Mouse (Mus musculus) limb, embryonic 15.5 days (tissue): ENCODE measurements around the gene Pycard. TPM values are rescaled to one million over a fixed set of nuclear protein-coding genes. Genes with fewer than 3 reads are reported as not detected.
A peak's percentile ranks its signal among the peaks of the same experiment; 100 is the strongest.

Source experiments
- ATAC-seq: fragments of 200-750 bp; cut with Nextera tagmentation; 2 replicates; pipeline ENCODE4 v1.8.0; 2017; ENCODE audit warnings: low read depth, moderate TSS enrichment; ENCODE audit not compliant: insufficient number of reproducible peaks, low FRiP score, low TSS enrichment
- H3K27ac ChIP-seq: fragments of 300-500 bp; sonication (generic); 2 replicates; pipeline ENCODE4 v1.5.1; 2015; ENCODE audit warnings: moderate library complexity, mild to moderate bottlenecking, inconsistent platforms
- H3K27me3 ChIP-seq: fragments of 300-500 bp; sonication (generic); 2 replicates; pipeline ENCODE4 v1.6.1; 2015; ENCODE audit warnings: inconsistent platforms
- H3K36me3 ChIP-seq: fragments of 300-500 bp; sonication (generic); 2 replicates; pipeline ENCODE4 v1.6.1; 2015; ENCODE audit warnings: inconsistent platforms
- H3K4me1 ChIP-seq: fragments of 300-500 bp; sonication (generic); 2 replicates; pipeline ENCODE4 v1.6.1; 2015; ENCODE audit warnings: inconsistent platforms
- H3K4me2 ChIP-seq: fragments of 300-500 bp; sonication (generic); 2 replicates; pipeline ENCODE4 v1.6.1; 2015; ENCODE audit warnings: mild to moderate bottlenecking, inconsistent platforms
- H3K4me3 ChIP-seq: fragments of 300-500 bp; sonication (generic); 2 replicates; pipeline ENCODE4 v1.5.1; 2015; ENCODE audit warnings: mild to moderate bottlenecking, inconsistent platforms
- H3K9ac ChIP-seq: fragments of 300-500 bp; sonication (generic); 2 replicates; pipeline ENCODE4 v1.6.1; 2015; ENCODE audit warnings: inconsistent platforms
- H3K9me3 ChIP-seq: fragments of 300-500 bp; sonication (generic); 2 replicates; pipeline ENCODE4 v1.6.1; 2016; ENCODE audit warnings: inconsistent platforms
- WGBS: fragments of 180-500 bp; shearing (Covaris S2); methylation state at CpG from one replicate; pipeline ENCODE4 v1.1.7; 2015; 5-methylcytosine and 5-hydroxymethylcytosine counted together
- polyA plus RNA-seq: library from polyadenylated mRNA; unstranded; fragments of >200 nt; fragmentation: Nextera tagmentation; extraction: Ambion mirVana; gene quantifications from 2 replicates; pipeline ENCODE4 v1.2.1, GENCODE M21; 2015

Pycard gene
- polyA plus RNA-seq, 1 experiment from 2014 or later = 150 TPM

- no peaks in the 10 kb centered on the region for H3K9me3 ChIP-seq
- H3K9ac ChIP-seq = no peak overlapping the region
- no peak overlapping the region for H3K4me2 ChIP-seq
- H3K4me1 ChIP-seq = peaks cover 15% of the 10 kb centered on the region
- H3K27ac ChIP-seq = no peak overlapping the region
- H3K27me3 ChIP-seq = no peaks in the 10 kb centered on the region
- WGBS = 55% methylated on average over 1 of the region's 1 CpGs
- no peak overlapping the region for H3K4me3 ChIP-seq
- no peak for ATAC-seq
- H3K36me3 ChIP-seq = no peaks in the 10 kb centered on the region
Observed at GRCm38 (mm10) chr7:128000068-128000950, 6.6 kb upstream of the Pycard start.

DNA sequence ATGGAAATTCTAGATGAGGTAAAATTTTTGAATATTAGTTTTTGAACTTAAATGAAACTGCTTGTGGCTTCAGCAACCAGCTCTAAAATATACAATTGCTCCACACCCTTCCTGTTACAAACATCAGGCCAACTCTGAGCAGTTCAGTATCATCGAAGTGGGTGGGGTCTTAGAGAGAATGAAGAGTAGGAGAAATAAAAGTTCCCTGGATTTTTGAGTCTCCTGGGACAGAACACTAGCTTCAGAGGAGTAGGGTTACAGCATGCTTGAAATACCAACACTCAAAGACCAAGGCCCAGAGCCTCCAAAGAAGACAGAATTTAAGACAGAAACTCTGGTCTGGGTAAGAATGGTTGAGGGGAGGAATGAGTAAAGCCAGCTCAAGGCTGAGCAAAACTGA, 5.8 kb upstream of the Pycard start:
- peaks cover 7% of the 10 kb centered on the region for H3K4me1 ChIP-seq
- WGBS = 57% methylated on average over 1 of the region's 1 CpGs
- H3K36me3 ChIP-seq = no peaks in the 10 kb centered on the region
- no peak overlapping the region for H3K4me2 ChIP-seq
- no peak overlapping the region for H3K4me3 ChIP-seq
- no peaks in the 10 kb centered on the region for H3K9me3 ChIP-seq
- H3K27me3 ChIP-seq = no peaks in the 10 kb centered on the region
- H3K27ac ChIP-seq = no peak overlapping the region
- H3K9ac ChIP-seq = no peak overlapping the region
- ATAC-seq = no peak

DNA sequence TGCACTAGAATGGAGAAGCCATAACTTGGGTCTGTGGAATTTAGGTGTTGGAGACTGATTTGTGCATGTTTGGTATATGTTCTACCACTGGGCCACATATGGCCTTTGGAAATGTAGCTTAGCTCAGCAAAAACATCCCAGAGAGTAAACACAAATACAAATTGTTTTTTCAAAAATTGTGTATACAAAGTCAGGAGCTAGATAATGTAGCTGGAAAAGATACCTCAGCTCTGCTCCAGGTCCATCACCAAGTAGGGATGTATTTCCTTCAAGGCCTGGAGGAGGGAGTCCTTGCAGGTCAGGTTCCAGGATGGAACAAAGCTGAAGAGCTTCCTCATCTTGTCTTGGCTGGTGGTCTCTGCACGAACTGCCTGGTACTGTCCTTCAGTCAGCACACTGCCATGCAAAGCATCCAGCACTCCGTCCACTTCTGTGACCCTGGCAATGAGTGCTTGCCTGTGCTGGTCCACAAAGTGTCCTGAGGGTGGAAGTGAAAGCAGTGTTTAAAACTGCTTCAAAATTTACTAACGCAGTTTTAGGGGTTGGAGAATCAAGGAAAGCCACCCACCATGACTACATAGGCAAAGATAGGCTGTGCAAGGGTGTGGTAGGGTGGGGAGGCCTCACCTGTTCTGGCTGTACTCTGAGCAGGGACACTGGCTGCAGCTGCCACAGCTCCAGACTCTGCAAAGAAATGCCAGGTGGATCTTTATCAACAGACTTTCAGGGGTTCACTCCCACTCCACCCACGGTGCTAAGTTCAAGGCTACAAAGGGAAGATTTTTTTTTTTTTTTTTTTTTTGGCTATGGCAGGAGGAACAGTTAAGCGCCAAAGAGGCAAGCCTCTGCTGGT, 953 bp downstream of the Pycard start:
- 0 out of 2 replicates have a peak, but pooled peaks have one; percentile 55 for ATAC-seq
- peaks cover 24% of the 10 kb centered on the region for H3K4me1 ChIP-seq
- H3K9ac ChIP-seq = peak overlapping the region; percentile 7; the same call in 1 of the 2 replicates
- 38% methylated on average over 5 of the region's 5 CpGs for WGBS
- peak overlapping the region; percentile 58 for H3K4me2 ChIP-seq
- H3K9me3 ChIP-seq = no peaks in the 10 kb centered on the region
- peaks cover 25% of the 10 kb centered on the region for H3K36me3 ChIP-seq
- H3K27me3 ChIP-seq = no peaks in the 10 kb centered on the region
- peak overlapping the region; percentile 43 for H3K4me3 ChIP-seq
- H3K27ac ChIP-seq = peak overlapping the region; percentile 86

- Histone ChIP-seq H3K9ac (no peak overlapping the region), H3K27ac (peak overlapping the region; percentile 17; the same call in 1 of the 2 replicates), H3K4me3 (no peak overlapping the region), H3K4me1 (peaks cover 24% of the 10 kb centered on the region), H3K9me3 (no peaks in the 10 kb centered on the region), H3K27me3 (no peaks in the 10 kb centered on the region), H3K36me3 (peaks cover 32% of the 10 kb centered on the region), H3K4me2 (0 out of 2 replicates have a peak overlapping the region, but pooled peaks have one; percentile 58)
- ATAC-seq = no peak
- WGBS = 45% methylated on average over 6 of the region's 6 CpGs
Observed at GRCm38 (mm10) chr7:127991643-127992487, 1.8 kb downstream of the Pycard start.

DNA sequence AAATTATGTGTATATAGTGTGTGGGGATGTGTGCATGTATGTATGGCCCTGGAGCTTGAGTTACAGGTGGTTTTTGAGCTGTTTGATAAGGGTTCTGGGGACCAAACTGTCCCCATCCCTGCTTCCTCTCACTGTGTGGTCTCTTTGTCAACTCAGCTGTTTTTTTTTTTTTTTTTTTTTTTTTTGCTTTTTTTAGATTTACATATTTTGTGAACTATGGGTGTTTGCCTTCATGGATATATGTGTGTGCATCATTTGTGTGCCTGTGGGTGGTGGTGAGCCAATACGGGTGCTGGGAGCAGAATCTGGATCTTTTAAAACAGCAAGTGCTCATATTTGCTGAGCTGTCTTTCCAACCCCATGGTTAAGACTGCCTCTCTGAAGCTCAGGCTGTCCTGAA, 4.8 kb downstream of the Pycard start:
- H3K36me3 ChIP-seq = peaks cover 60% of the 10 kb centered on the region
- H3K4me3 ChIP-seq = no peak overlapping the region
- H3K4me1 ChIP-seq = peaks cover 22% of the 10 kb centered on the region
- no peaks in the 10 kb centered on the region for H3K9me3 ChIP-seq
- WGBS = 74% methylated on average over 1 of the region's 1 CpGs
- 0 out of 2 replicates have a peak overlapping the region, but pooled peaks have one; percentile 4 for H3K27ac ChIP-seq
- H3K27me3 ChIP-seq = no peaks in the 10 kb centered on the region
- H3K9ac ChIP-seq = no peak overlapping the region
- no peak overlapping the region for H3K4me2 ChIP-seq
- ATAC-seq = no peak

DNA sequence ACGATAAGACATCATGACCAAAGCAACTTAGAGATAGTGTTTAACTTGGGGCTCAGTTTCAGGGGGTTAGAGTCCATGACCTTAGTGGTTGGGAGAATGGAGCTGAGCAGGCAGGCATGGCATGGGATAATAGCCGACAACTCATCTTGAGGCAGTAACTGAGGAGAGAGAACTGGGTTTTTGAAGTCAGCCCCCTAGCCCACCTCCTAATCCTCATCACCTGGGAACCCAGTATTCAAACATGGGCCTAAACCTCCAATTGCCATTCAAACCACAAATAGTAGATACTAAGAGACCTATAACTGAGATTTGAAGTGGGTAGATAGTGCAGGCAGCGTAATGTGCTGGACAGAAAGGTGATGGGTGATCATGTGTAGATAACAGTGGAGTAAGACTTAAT, 13.1 kb downstream of the Pycard start:
- Histone ChIP-seq H3K27me3 (no peaks in the 10 kb centered on the region), H3K4me1 (no peaks in the 10 kb centered on the region), H3K9me3 (no peaks in the 10 kb centered on the region), H3K27ac (no peak overlapping the region), H3K36me3 (peaks cover 92% of the 10 kb centered on the region), H3K4me2 (no peak overlapping the region), H3K9ac (no peak overlapping the region), H3K4me3 (no peak overlapping the region)
- ATAC-seq = no peak
- 92% methylated on average over 3 of the region's 3 CpGs for WGBS

DNA sequence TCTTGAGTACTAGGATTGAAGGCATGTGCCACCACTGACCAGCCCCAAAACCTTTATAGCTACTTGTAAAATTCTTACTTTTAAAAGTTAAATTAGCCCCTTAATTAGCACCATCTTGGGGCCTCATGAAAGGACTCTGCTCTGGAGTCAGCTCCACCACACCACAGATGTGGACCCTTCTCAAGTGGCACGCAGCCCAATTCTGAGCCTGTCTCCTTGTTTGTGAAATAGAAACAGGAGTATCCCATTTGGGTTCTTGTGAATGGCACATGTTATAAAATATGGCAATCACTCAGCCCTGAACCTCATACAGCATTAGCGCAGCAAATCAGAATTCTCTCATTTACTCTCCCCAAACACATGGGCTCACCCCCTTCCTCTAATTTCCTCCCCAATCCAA, 14.8 kb downstream of the Pycard start:
- Histone ChIP-seq H3K9ac (no peak overlapping the region), H3K36me3 (peaks cover 91% of the 10 kb centered on the region), H3K4me3 (no peak overlapping the region), H3K27ac (no peak overlapping the region), H3K4me1 (no peaks in the 10 kb centered on the region), H3K4me2 (no peak overlapping the region), H3K27me3 (no peaks in the 10 kb centered on the region), H3K9me3 (no peaks in the 10 kb centered on the region)
- no peak for ATAC-seq
- WGBS = 76% methylated on average over 2 of the region's 2 CpGs

DNA sequence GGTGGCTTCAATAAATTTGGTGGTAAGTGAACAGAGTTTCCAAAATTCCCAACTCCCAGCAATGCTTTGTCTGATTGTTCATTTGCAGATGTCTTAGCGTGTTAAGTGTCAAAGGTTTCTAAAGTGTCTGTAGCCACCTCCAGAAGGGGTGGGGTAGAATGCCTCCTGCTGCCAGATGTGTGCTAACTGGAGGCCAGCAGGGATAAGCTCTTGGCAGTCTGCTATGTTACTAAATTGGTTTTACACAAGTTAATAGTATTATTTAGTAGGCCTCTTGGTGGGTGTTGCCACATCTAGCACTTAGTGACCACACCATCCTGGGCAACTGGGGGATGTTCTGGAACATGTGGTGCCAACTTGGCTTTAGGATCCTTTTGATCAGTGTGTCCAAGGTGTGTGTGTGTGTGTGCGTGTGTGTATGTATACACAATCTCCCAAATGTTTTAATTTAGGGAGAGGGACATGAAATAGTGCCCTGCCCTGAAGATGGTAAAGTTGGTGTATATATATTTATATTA, 19.2 kb downstream of the Pycard start:
- no peak overlapping the region for H3K9ac ChIP-seq
- H3K4me3 ChIP-seq = no peak overlapping the region
- no peak overlapping the region for H3K4me2 ChIP-seq
- ATAC-seq = no peak
- no peaks in the 10 kb centered on the region for H3K27me3 ChIP-seq
- peaks cover 86% of the 10 kb centered on the region for H3K36me3 ChIP-seq
- H3K27ac ChIP-seq = no peak overlapping the region
- no peaks in the 10 kb centered on the region for H3K9me3 ChIP-seq
- 79% methylated on average over 2 of the region's 2 CpGs for WGBS
- peaks cover 2% of the 10 kb centered on the region for H3K4me1 ChIP-seq

DNA sequence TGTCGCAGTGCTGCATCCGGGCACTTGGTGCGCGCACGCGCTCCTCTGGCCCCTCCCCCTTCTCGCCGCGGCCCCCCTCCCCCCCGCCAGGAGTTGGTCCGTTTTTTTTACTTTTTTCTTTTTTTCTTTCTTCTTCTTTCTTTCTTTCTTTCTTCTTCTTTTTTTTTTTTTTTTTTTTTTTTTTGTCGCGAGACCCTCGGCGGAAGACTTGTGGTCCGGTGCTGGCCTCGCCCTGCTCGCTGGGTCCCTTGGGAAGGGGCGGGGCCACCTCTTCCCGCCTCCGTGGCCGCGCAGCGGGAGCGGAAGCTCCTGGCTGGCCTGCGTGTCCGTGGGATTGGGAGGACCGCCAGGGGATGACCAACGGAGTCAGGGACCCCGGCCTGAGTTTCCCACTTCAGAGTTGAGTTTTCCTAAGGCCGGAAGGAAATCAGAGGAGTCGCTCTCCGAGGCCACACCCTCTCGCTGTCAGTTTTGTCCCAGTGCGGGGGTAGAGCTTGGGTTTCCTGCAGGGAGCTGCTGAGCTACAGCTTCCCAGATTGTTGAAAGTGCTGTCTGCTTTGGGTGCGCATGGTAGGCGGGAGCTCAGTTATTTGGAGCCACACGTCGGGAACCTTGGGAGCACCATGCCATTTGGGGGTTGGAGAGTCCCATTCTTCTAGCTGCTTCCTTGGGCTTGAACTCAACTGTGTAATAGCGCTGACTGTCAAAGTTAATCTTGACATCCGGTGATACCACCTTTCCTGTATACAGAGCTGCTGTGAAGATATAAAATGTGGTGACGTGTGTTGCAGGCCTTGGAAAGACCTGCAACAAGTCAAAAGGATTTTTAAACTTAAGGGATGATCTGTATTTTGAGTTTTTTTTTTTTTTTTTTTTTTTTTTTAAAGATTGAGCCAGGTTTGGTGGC, 25.5 kb downstream of the Pycard start:
- peaks cover 7% of the 10 kb centered on the region for H3K4me1 ChIP-seq
- peaks cover 30% of the 10 kb centered on the region for H3K36me3 ChIP-seq
- WGBS = under 1% methylated on average over 40 of the region's 42 CpGs
- peak overlapping the region; percentile 97 for H3K27ac ChIP-seq
- ATAC-seq = 0 out of 2 replicates have a peak, but pooled peaks have one; percentile 44
- H3K4me3 ChIP-seq = peak overlapping the region; percentile 72
- H3K27me3 ChIP-seq = no peaks in the 10 kb centered on the region
- no peaks in the 10 kb centered on the region for H3K9me3 ChIP-seq
- peak overlapping the region; percentile 86 for H3K9ac ChIP-seq
- peak overlapping the region; percentile 62 for H3K4me2 ChIP-seq
